Mouse (Mus musculus) 3T3-L1 (cell line): ENCODE data around the gene 1700029I15Rik.

Experiments
- DNase-seq: peaks from one replicate; pipeline ENCODE4 v3.0.0-alpha.2; 2015; ENCODE audit warnings: low read depth, low spot score

The 1700029I15Rik gene

GRCm38 (mm10) chr2:92373437-92373813, 8.9 kb upstream of the 1700029I15Rik start:
- no peak for DNase-seq

- DNase-seq, result peak; percentile 81
Observed at GRCm38 (mm10) chr2:92374514-92374913, 7.8 kb upstream of the 1700029I15Rik start, which contains the start of the genes Pex16 and Large2. Pex16 (plus strand) TSS chr2:92374676. Large2 (minus strand) TSS chr2:92374869.

GRCm38 (mm10) chr2:92375099-92375623, 7.2 kb upstream of the 1700029I15Rik start:
- DNase-seq, result peak; percentile 100

GRCm38 (mm10) chr2:92375788-92376187, 6.5 kb upstream of the 1700029I15Rik start:
- peak; percentile 25 for DNase-seq

- peak; percentile 39 for DNase-seq
Observed at GRCm38 (mm10) chr2:92376300-92376699, 6.0 kb upstream of the 1700029I15Rik start.

GRCm38 (mm10) chr2:92377320-92377719, 5.0 kb upstream of the 1700029I15Rik start:
- DNase-seq, result no peak

- no peak for DNase-seq
Observed at GRCm38 (mm10) chr2:92379783-92380494, 2.4 kb upstream of the 1700029I15Rik start.

GRCm38 (mm10) chr2:92380495-92381050, 1.8 kb upstream of the 1700029I15Rik start:
- DNase-seq, result no peak

- no peak for DNase-seq
Observed at GRCm38 (mm10) chr2:92381161-92381560, 1.2 kb upstream of the 1700029I15Rik start.

- DNase-seq, result no peak
Observed at GRCm38 (mm10) chr2:92382759-92383158, 421 bp downstream of the 1700029I15Rik start.

- no peak for DNase-seq
Observed at GRCm38 (mm10) chr2:92384101-92384500, 1.8 kb downstream of the 1700029I15Rik start.

- no peak for DNase-seq
Observed at GRCm38 (mm10) chr2:92385113-92386051, 3.0 kb downstream of the 1700029I15Rik start.

- DNase-seq, result no peak
Observed at GRCm38 (mm10) chr2:92386821-92387570, 4.7 kb downstream of the 1700029I15Rik start.

- DNase-seq, result peak; percentile 46
Observed at GRCm38 (mm10) chr2:92387646-92388045, 5.3 kb downstream of the 1700029I15Rik start.

GRCm38 (mm10) chr2:92388081-92388517, 5.8 kb downstream of the 1700029I15Rik start:
- no peak for DNase-seq

- DNase-seq, result peak; percentile 96
Observed at GRCm38 (mm10) chr2:92388891-92389641, 6.7 kb downstream of the 1700029I15Rik start.

- no peak for DNase-seq
Observed at GRCm38 (mm10) chr2:92389645-92390044, 7.3 kb downstream of the 1700029I15Rik start.

- peak; percentile 67 for DNase-seq
Observed at GRCm38 (mm10) chr2:92390206-92390930, 8.0 kb downstream of the 1700029I15Rik start.

- no peak for DNase-seq
Observed at GRCm38 (mm10) chr2:92391116-92391515, 8.8 kb downstream of the 1700029I15Rik start.
